11 mouse cellular contexts compared by ENCODE assay signal in genomic region chr12:109839946-109840524, GRCm38 (mm10).
DNase-seq lines count a peak whose midpoint lies in the region; ATAC-seq and TF ChIP-seq lines count a peak whose summit lies in the region.
"Had no signal": no experiment of that assay in that cellular context is flagged by ENCODE, and none has a peak within 500 bp of the region (broad histone marks: within the 10 kb centered on the region; RNA-seq: fewer than 3 reads in every experiment).

No protein-coding gene starts in this region.

- peak overlapping the region; percentile 27; the same call in 1 of the 2 replicates for H3K27ac ChIP-seq in forebrain, embryonic 13.5 days
- no peak overlapping the region for H3K27ac ChIP-seq in forebrain, embryonic 11.5 days (ENCODE audit: low read depth, low read length)
- H3K27ac ChIP-seq in lung, embryonic 14.5 days (ENCODE audit: low read depth), result peak overlapping the region; percentile 87
- peak overlapping the region; percentile 81 for H3K27ac ChIP-seq in embryonic facial prominence, embryonic 13.5 days

- TF ChIP-seq CTCF in lung, embryonic 14.5 days (IDR thresholded peaks at IDR 0.05; ENCODE audit: low read depth), result no peak

- 77% methylated on average over 14 of the region's 14 CpGs for WGBS in forebrain, embryonic 13.5 days
- 78% methylated on average over 14 of the region's 14 CpGs for WGBS in forebrain, embryonic 11.5 days
- 19% methylated on average over 14 of the region's 14 CpGs for WGBS in lung, embryonic 14.5 days
- WGBS in embryonic facial prominence, embryonic 13.5 days, result 24% methylated on average over 14 of the region's 14 CpGs

- no peak for ATAC-seq in forebrain, embryonic 13.5 days
- no peak for ATAC-seq in forebrain, embryonic 11.5 days (replicated peaks; ENCODE audit: low FRiP score)
- no peak for ATAC-seq in lung, embryonic 14.5 days (ENCODE audit: insufficient read depth)
- no peak for ATAC-seq in embryonic facial prominence, embryonic 13.5 days (ENCODE audit: insufficient number of reproducible peaks, insufficient read depth, low FRiP score, low TSS enrichment, low read depth)

- peaks cover 30% of the 10 kb centered on the region for H3K4me1 ChIP-seq in forebrain, embryonic 13.5 days
- H3K4me1 ChIP-seq in forebrain, embryonic 11.5 days (replicated peaks; ENCODE audit: control insufficient read depth, insufficient read depth, low read length), result 0 out of 2 replicates have a peak, but pooled peaks cover 6% of the 10 kb centered on the region
- H3K4me1 ChIP-seq in lung, embryonic 14.5 days (ENCODE audit: insufficient read depth), result peaks cover 33% of the 10 kb centered on the region
- H3K4me1 ChIP-seq in embryonic facial prominence, embryonic 13.5 days, result peaks cover 31% of the 10 kb centered on the region

- H3K27me3 ChIP-seq in forebrain, embryonic 13.5 days, result no peaks in the 10 kb centered on the region
- no peaks in the 10 kb centered on the region for H3K27me3 ChIP-seq in forebrain, embryonic 11.5 days (ENCODE audit: control insufficient read depth, insufficient read depth, low read length)
- H3K27me3 ChIP-seq in lung, embryonic 14.5 days (ENCODE audit: insufficient read depth, low read length), result no peaks in the 10 kb centered on the region
- H3K27me3 ChIP-seq in embryonic facial prominence, embryonic 13.5 days, result no peaks in the 10 kb centered on the region

- H3K9ac ChIP-seq in forebrain, embryonic 13.5 days, result no peak overlapping the region
- no peak overlapping the region for H3K9ac ChIP-seq in forebrain, embryonic 11.5 days (ENCODE audit: low read length)
- no peak overlapping the region for H3K9ac ChIP-seq in lung, embryonic 14.5 days
- no peak overlapping the region for H3K9ac ChIP-seq in embryonic facial prominence, embryonic 13.5 days

- H3K9me3 ChIP-seq in forebrain, embryonic 13.5 days (replicated peaks), result no peaks in the 10 kb centered on the region
- H3K9me3 ChIP-seq in forebrain, embryonic 11.5 days (ENCODE audit: control insufficient read depth, low read length), result no peaks in the 10 kb centered on the region
- no peaks in the 10 kb centered on the region for H3K9me3 ChIP-seq in lung, embryonic 14.5 days (ENCODE audit: low read depth, low read length)
- H3K9me3 ChIP-seq in embryonic facial prominence, embryonic 13.5 days, result no peaks in the 10 kb centered on the region; the same call in 1 of the 2 replicates

- H3K4me3 ChIP-seq in forebrain, embryonic 13.5 days, result no peak overlapping the region
- H3K4me3 ChIP-seq in forebrain, embryonic 11.5 days (ENCODE audit: low read depth, low read length), result no peak overlapping the region
- no peak overlapping the region for H3K4me3 ChIP-seq in lung, embryonic 14.5 days (ENCODE audit: low read depth, low read length)
- no peak overlapping the region for H3K4me3 ChIP-seq in embryonic facial prominence, embryonic 13.5 days

- no peak overlapping the region for H3K4me2 ChIP-seq in forebrain, embryonic 13.5 days
- H3K4me2 ChIP-seq in forebrain, embryonic 11.5 days (ENCODE audit: low read depth, low read length, severe bottlenecking), result no peak overlapping the region
- no peak overlapping the region for H3K4me2 ChIP-seq in lung, embryonic 14.5 days
- no peak overlapping the region; the same call in 1 of the 2 replicates for H3K4me2 ChIP-seq in embryonic facial prominence, embryonic 13.5 days

- no peaks in the 10 kb centered on the region for H3K36me3 ChIP-seq in forebrain, embryonic 13.5 days (ENCODE audit: poor library complexity, severe bottlenecking)
- no peaks in the 10 kb centered on the region for H3K36me3 ChIP-seq in forebrain, embryonic 11.5 days (ENCODE audit: control insufficient read depth, insufficient read depth, low read length)
- no peaks in the 10 kb centered on the region for H3K36me3 ChIP-seq in lung, embryonic 14.5 days (ENCODE audit: insufficient read depth)
- no peaks in the 10 kb centered on the region for H3K36me3 ChIP-seq in embryonic facial prominence, embryonic 13.5 days

- no peak for DNase-seq in forebrain, embryonic 11.5 days (ENCODE audit: low spot score)
- DNase-seq in lung, embryonic 14.5 days, result peak; percentile 70
- no peak for DNase-seq in lung, postnatal 14 days
- DNase-seq in retina, embryonic 14.5 days (ENCODE audit: low spot score), result peak; percentile 51
- no peak for DNase-seq in thymus, postnatal 0 days (ENCODE audit: low spot score)
- no peak for DNase-seq in adrenal gland, adult 2 months
- DNase-seq: adrenal gland, adult 8-10 months; B cell, adult 2 months; kidney, adult 18-20 months had no signal

Comparison
In these comparisons a context has a peak if more than half of its experiments do, and no peak if none do; other contexts are left out.
1. DNase-seq: peak in lung, embryonic 14.5 days (single experiment) and retina, embryonic 14.5 days (single experiment); none in forebrain, embryonic 11.5 days (single experiment), lung, postnatal 14 days (single experiment), thymus, postnatal 0 days (single experiment) and adrenal gland, adult 2 months (single experiment).